Mouse (Mus musculus): Measurements from ENCODE around the gene Slc7a6.
A peak's percentile ranks its signal among the peaks of the same experiment; 100 is the strongest.
"Not testable (repeated sequence)": the region's sequence is repeated elsewhere in the genome, so short reads cannot be mapped to it uniquely, and the experiment has no call there.

Slc7a6 gene

GRCm38 (mm10) chr8:106185628-106186270, 17.1 kb downstream of the Slc7a6 start:
- DNase-seq (ENCODE audit: low read depth, low spot score) = no peak

- no peak for DNase-seq (ENCODE audit: low read depth, low spot score)
Measured at GRCm38 (mm10) chr8:106186394-106186793, 17.7 kb downstream of the Slc7a6 start.

GRCm38 (mm10) chr8:106189162-106189561, 20.5 kb downstream of the Slc7a6 start:
- no peak for DNase-seq (ENCODE audit: low read depth, low spot score)

- no peak for DNase-seq (ENCODE audit: low read depth, low spot score)
Measured at GRCm38 (mm10) chr8:106191639-106192038, 23.0 kb downstream of the Slc7a6 start.

GRCm38 (mm10) chr8:106193162-106193561, 24.5 kb downstream of the Slc7a6 start:
- no peak for DNase-seq (ENCODE audit: low read depth, low spot score)

- no peak for DNase-seq (ENCODE audit: low read depth, low spot score)
Measured at GRCm38 (mm10) chr8:106194062-106194461, 25.4 kb downstream of the Slc7a6 start.

GRCm38 (mm10) chr8:106198741-106199140, 30.1 kb downstream of the Slc7a6 start:
- peak; percentile 41 for DNase-seq (ENCODE audit: low read depth, low spot score)

- DNase-seq (ENCODE audit: low read depth, low spot score) = not testable (repeated sequence)
Measured at GRCm38 (mm10) chr8:106199596-106199995, 30.9 kb downstream of the Slc7a6 start.

GRCm38 (mm10) chr8:106210035-106210731, 41.5 kb downstream of the Slc7a6 start:
- DNase-seq (ENCODE audit: low read depth, low spot score) = peak; percentile 45

- DNase-seq (ENCODE audit: low read depth, low spot score) = peak; percentile 94
Measured at GRCm38 (mm10) chr8:106210821-106211345, 42.2 kb downstream of the Slc7a6 start, which contains the start of the genes Slc7a6os and Prmt7. Slc7a6os (minus strand) TSS chr8:106210935. Prmt7 (plus strand) TSS chr8:106210936.

GRCm38 (mm10) chr8:106211421-106211820, 42.8 kb downstream of the Slc7a6 start:
- no peak for DNase-seq (ENCODE audit: low read depth, low spot score)

GRCm38 (mm10) chr8:106213959-106214358, 45.3 kb downstream of the Slc7a6 start:
- DNase-seq (ENCODE audit: low read depth, low spot score) = no peak

- DNase-seq (ENCODE audit: low read depth, low spot score) = no peak
Measured at GRCm38 (mm10) chr8:106219620-106220019, 51.0 kb downstream of the Slc7a6 start.

GRCm38 (mm10) chr8:106226589-106226988, 57.9 kb downstream of the Slc7a6 start:
- DNase-seq (ENCODE audit: low read depth, low spot score) = peak; percentile 48

GRCm38 (mm10) chr8:106231536-106231935, 62.9 kb downstream of the Slc7a6 start:
- DNase-seq (ENCODE audit: low read depth, low spot score) = no peak

- no peak for DNase-seq (ENCODE audit: low read depth, low spot score)
Measured at GRCm38 (mm10) chr8:106232751-106233150, 64.1 kb downstream of the Slc7a6 start.

GRCm38 (mm10) chr8:106234567-106235261, 66.1 kb downstream of the Slc7a6 start:
- DNase-seq (ENCODE audit: low read depth, low spot score) = no peak

GRCm38 (mm10) chr8:106237106-106237505, 68.4 kb downstream of the Slc7a6 start:
- DNase-seq (ENCODE audit: low read depth, low spot score) = no peak
